Mouse (Mus musculus) intestine, postnatal 0 days (tissue): ENCODE data around the gene Shb. TPM values are rescaled to one million over a fixed set of nuclear protein-coding genes. Genes with fewer than 3 reads are reported as not detected.

Experiments
- ATAC-seq: fragments of 200-750 bp; cut with Nextera tagmentation; 2 replicates; pipeline ENCODE4 v1.8.0; 2017; ENCODE audit warnings: mild to moderate bottlenecking, moderate TSS enrichment, moderate library complexity
- H3K27ac ChIP-seq: fragments of 300-500 bp; sonication (generic); 2 replicates; pipeline ENCODE4 v1.5.1; 2014; ENCODE audit warnings: mild to moderate bottlenecking, low read depth, low read length, moderate library complexity
- H3K27me3 ChIP-seq: fragments of 300-500 bp; sonication (generic); replicated peaks from 2 replicates; pipeline ENCODE4 v1.6.1; 2014; ENCODE audit warnings: low read length, mixed read lengths; ENCODE audit not compliant: control insufficient read depth, insufficient read depth
- H3K36me3 ChIP-seq: fragments of 300-500 bp; sonication (generic); 2 replicates; pipeline ENCODE4 v1.6.1; 2014; ENCODE audit warnings: mild to moderate bottlenecking, moderate library complexity; ENCODE audit not compliant: control insufficient read depth, insufficient read depth
- H3K4me1 ChIP-seq: fragments of 300-500 bp; sonication (generic); replicated peaks from 2 replicates; pipeline ENCODE4 v1.6.1; 2014; ENCODE audit warnings: antibody characterized with exemption, low read length, mixed read lengths; ENCODE audit not compliant: control insufficient read depth, insufficient read depth
- H3K4me2 ChIP-seq: fragments of 300-500 bp; sonication (generic); replicated peaks from 2 replicates; pipeline ENCODE4 v1.6.1; 2014; ENCODE audit warnings: low read depth, mild to moderate bottlenecking, moderate library complexity
- H3K4me3 ChIP-seq: fragments of 300-500 bp; sonication (generic); 2 replicates; pipeline ENCODE4 v1.5.1; 2014; ENCODE audit warnings: low read depth, low read length
- H3K9ac ChIP-seq: fragments of 300-500 bp; sonication (generic); 2 replicates; pipeline ENCODE4 v1.6.1; 2014; ENCODE audit warnings: mild to moderate bottlenecking, low read depth, low read length
- H3K9me3 ChIP-seq: fragments of 300-500 bp; sonication (generic); 2 replicates; pipeline ENCODE4 v1.6.1; 2016; ENCODE audit warnings: mixed run types; ENCODE audit not compliant: control insufficient read depth
- CTCF ChIP-seq: sonication (generic); IDR thresholded peaks from 2 replicates; pipeline ENCODE4 v1.5.1; 2016; ENCODE audit warnings: low read depth, mild to moderate bottlenecking, control low read depth, antibody characterized with exemption, moderate library complexity
- WGBS: fragments of 180-500 bp; shearing (Covaris S2); extraction: QIAGEN DNeasy Blood & Tissue Kit; methylation state at CpG from one replicate; pipeline ENCODE4 v1.1.7; 2014; 5-methylcytosine and 5-hydroxymethylcytosine counted together
- microRNA-seq: library from miRNA; unstranded; fragments of <30 nt; microRNA quantifications from one replicate; pipeline ENCODE4, GENCODE M21; 2016
- polyA plus RNA-seq: library from polyadenylated mRNA; unstranded; fragments of >200 nt; fragmentation: Nextera tagmentation; extraction: Ambion mirVana; gene quantifications from 2 replicates; pipeline ENCODE4 v1.2.1, GENCODE M21; 2015

Gene Shb
- polyA plus RNA-seq, 1 experiment from 2014 or later, result 7.2 TPM

DNA sequence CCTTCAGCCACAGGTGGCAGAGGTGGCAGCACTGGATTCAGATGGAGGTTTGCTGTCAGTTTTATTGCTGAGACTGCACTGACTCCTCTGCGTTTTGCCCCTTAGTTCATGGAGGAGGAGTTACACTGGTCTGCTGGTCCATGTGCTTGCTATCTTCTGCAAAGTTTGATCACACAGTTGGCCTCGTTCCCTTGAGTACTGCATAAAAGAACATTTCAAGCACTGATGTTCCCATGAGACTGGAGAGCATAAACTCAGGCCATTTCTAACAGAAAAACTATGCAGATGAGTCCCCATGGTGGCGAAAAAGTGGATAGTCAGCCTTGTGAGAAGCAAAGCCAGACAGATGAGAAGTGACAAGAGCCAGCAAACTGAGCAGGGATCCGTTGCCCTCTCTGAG, 155.7 kb downstream of the Shb start:
- no peaks in the 10 kb centered on the region for H3K4me1 ChIP-seq
- no peak for TF ChIP-seq CTCF
- 82% methylated on average over 4 of the region's 4 CpGs for WGBS
- H3K9me3 ChIP-seq, result no peaks in the 10 kb centered on the region
- no peaks in the 10 kb centered on the region for H3K27me3 ChIP-seq
- peaks cover 35% of the 10 kb centered on the region for H3K36me3 ChIP-seq
- H3K27ac ChIP-seq, result no peak overlapping the region
- no peak for ATAC-seq
- H3K9ac ChIP-seq, result no peak overlapping the region
- H3K4me3 ChIP-seq, result no peak overlapping the region
- no peak overlapping the region for H3K4me2 ChIP-seq

DNA sequence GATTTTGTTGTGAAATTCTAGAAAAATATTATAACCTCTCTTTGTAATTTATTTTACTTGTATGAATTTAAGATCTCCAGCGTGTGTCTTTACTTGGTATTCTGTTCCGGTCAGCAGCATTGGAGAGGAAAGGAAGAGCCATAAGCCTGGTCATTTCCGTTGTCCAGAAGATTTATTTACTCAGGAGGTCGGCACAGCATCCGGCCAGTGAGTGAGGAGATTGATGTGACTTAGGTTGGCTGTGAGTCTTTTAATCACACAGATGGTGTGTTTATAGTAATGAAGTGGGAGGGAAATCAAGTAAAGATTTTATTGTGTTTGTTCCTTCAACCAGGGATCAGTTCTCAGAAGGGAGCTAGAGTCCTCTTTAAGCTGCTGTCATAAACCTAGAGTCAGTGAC, 157.4 kb downstream of the Shb start:
- Histone ChIP-seq H3K27me3 (no peaks in the 10 kb centered on the region), H3K27ac (no peak overlapping the region), H3K9me3 (no peaks in the 10 kb centered on the region), H3K9ac (no peak overlapping the region), H3K4me1 (no peaks in the 10 kb centered on the region), H3K4me2 (no peak overlapping the region), H3K4me3 (no peak overlapping the region), H3K36me3 (peaks cover 45% of the 10 kb centered on the region)
- 71% methylated on average over 5 of the region's 5 CpGs for whole genome bisulfite sequencing
- TF ChIP-seq CTCF, result no peak
- ATAC-seq, result no peak

Small RNA genes within 50 kb of the gene (microRNA-seq; reads per million reads assigned to microRNA genes)
- gene Gm22518 (not detected), gene Gm25692 (not detected)

Other genes starting within 250 kb of the Shb start
- gene Trmt10b, start 235.3 kb downstream of the Shb start, polyA plus RNA-seq, result 8.6 and 11.0 TPM in 2 replicates
- gene Dcaf10, start 190.4 kb downstream of the Shb start, polyA plus RNA-seq, result 9.8 and 10.5 TPM in 2 replicates
- 43.4 and 45.4 TPM in 2 replicates for gene Exosc3, start 189.7 kb downstream of the Shb start, polyA plus RNA-seq
- gene Slc25a51, start 123.7 kb downstream of the Shb start, polyA plus RNA-seq, result 39.7 and 40.9 TPM in 2 replicates